Mouse (Mus musculus): ENCODE data around the gene Gdi1. TPM values are rescaled to one million over a fixed set of nuclear protein-coding genes. Genes with fewer than 3 reads are reported as not detected.

Gene Gdi1
- 10 to 100 TPM; 36.3 to 38.9 TPM for total RNA-seq (2021)
- long read RNA-seq, experiment 1, transcript Gdi1-201 (11 exons, 2,666 nt): major isoform, 34 of 45 reads
- long read RNA-seq, experiment 1, partial matches to known transcripts: 2 of 45 reads
- long read RNA-seq, experiment 1, other reads (novel, unspliced or antisense): 8 of 45 reads
- long read RNA-seq, experiment 2, transcript Gdi1-201 (11 exons, 2,666 nt): major isoform, 29 of 33 reads
- long read RNA-seq, experiment 2, partial matches to known transcripts: 0 of 33 reads
- long read RNA-seq, experiment 2, other reads (novel, unspliced or antisense): 4 of 33 reads

DNA sequence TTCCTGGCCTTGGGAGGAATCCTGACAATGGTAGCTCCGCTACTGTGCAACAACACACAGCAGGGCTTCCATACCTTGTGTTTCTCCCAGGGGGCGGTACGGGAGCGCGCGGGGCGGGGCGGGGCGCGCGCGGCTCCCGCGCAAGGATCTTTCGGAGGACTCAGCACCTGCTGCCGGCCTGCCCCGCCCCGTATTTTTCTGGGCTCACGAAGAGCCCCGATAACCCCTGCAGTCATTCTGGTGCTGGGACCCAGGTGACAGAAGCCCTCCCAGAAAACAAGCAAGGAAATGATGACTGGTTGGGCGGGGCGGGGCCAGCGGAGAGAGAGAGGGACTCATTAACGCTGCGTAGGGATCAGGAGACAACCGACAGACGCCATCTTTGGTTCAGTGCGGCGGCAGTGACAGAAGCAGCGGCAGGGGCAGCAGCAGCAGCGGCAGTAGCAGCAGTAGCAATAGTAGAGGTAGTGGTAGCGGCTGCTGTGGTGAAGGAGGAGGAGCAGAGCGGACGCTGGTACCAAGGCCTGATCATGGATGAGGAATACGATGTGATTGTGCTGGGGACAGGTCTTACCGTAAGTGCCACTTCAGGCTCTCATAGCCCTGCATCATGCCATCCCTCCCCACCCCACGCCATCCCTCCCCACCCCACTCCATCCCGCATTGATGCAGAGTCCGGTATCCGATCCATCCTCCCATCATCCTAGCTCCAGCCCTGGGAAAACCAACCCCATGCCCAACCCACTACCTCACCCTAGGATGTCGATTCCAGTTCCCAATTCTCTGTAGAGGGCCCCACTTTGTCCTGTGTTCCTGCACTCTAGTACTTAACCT lies at the start of gene Gdi1:
Gdi1 (plus strand) TSS at position 132 of the 834 bp plus-strand sequence.
- peak; percentile 63 for DNase-seq
- intact Hi-C loops (cut with DNase I; ENCODE audit: low total_unique reads): no loop called here

DNA sequence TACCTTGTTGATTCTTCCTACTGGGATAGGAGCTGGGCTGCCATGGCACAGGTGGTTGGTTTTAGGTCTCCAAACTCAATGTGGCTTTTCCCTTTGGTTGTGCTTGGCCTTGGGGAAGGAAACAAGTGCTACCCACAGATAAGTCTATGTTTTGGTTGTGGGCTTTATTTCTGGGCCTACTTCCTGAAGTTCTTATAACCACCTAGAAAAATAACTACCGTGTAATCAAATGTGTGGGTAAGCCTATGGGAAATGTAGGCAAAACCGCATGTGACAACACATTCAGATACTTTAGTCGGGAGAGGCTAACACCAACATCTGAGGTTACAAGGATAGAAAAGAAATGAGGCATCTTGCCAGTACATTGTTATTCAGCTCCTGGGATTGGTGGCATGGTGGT lies 47.1 kb upstream of the Gdi1 start:
- intact Hi-C loops (cut with DNase I; ENCODE audit: low total_unique reads): no loop called here
- DNase-seq: no peak

DNA sequence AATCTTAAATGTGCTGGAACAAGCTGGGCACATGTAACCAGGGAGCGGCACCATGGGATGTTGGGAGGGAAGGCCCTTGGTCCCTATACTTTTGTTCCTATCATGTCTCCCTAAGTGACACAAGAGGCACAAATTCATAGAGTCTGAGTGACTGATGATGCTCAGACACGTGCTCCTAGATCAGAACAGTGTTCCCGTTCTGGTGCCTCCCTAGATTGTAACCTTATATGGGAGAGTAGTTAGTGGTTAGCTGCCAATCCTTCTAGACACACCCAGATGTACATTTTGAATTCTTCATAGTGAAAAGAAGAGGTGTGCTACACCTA lies 35.1 kb upstream of the Gdi1 start:
- DNase-seq: no peak
- intact Hi-C loops (cut with DNase I; ENCODE audit: low total_unique reads): no loop called here

DNA sequence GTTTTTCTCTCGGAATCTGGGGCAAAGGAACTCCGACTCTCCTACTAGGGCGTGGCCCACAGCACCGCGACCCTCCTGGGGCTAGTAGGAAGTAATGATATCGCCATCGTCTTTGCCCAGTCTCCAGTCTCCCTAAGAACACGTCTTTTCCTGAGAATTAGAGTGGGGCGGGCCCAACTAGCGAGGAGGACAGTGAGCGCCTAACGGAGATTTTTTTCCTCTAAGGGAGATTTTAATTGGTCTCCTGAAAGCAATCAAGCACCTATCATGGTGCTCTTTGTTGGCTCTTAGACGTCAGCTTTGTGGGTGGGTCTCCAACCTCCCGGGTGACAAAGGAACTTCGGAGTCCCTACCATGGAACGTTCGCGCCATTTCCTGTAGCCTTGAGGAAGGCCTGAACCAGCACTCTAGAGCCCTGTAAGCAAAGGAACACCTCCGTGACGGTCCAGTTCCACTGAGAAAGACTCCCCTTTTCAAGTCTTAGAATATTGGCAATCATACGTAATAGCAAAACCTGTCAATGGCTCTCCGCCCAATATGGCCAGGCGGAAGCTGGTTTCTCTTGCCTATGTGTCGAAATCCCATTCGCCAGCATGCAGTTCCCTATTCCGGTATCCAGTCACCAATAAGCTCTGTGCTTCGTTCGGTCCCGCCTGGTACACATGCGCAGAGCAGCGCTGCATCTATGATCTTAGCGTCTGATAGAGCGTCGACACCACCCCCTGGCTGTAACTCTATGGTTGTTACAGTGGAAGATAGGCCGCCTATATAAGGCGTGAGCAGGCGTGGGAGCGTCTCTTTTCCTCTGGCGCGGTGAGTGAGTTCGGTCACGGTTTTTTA lies 34.5 kb upstream of the Gdi1 start, which contains the start of gene Rpl10:
Rpl10 (plus strand) TSS at position 751 of the 840 bp plus-strand sequence.
- peak; percentile 89 for DNase-seq
- intact Hi-C loops (cut with DNase I; ENCODE audit: low total_unique reads): no loop called here

DNA sequence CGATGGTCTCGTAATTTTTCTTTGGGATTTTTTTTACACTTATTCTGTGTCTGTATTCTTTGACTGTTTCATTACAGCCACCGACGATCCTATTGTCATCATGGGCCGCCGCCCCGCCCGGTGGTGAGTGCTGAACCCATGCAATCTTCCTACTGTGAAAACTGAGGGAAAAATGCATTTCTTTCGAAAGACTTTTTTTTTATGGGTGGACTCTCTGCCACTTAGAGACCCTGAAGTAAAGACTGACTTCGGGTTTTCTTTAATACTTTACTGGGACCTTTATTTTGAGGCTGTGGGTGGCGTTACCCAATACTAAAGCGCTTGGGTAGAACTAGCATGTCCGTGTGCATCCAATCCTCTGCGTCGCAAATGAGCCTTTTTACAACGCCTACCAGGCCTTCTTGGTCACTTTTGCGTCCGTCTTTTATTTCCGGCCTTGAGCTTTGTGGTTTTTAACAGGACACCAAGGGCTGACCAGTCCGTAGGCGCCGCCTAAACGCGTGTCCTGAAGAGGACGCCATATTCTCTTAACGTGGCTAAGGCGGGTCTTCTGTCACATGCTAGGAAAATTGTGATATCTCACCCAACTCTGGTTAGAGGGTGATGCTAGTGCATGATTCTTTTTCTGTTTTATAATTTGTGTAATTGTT lies 33.8 kb upstream of the Gdi1 start:
- intact Hi-C loops (cut with DNase I; ENCODE audit: low total_unique reads): no loop called here
- no peak for DNase-seq

DNA sequence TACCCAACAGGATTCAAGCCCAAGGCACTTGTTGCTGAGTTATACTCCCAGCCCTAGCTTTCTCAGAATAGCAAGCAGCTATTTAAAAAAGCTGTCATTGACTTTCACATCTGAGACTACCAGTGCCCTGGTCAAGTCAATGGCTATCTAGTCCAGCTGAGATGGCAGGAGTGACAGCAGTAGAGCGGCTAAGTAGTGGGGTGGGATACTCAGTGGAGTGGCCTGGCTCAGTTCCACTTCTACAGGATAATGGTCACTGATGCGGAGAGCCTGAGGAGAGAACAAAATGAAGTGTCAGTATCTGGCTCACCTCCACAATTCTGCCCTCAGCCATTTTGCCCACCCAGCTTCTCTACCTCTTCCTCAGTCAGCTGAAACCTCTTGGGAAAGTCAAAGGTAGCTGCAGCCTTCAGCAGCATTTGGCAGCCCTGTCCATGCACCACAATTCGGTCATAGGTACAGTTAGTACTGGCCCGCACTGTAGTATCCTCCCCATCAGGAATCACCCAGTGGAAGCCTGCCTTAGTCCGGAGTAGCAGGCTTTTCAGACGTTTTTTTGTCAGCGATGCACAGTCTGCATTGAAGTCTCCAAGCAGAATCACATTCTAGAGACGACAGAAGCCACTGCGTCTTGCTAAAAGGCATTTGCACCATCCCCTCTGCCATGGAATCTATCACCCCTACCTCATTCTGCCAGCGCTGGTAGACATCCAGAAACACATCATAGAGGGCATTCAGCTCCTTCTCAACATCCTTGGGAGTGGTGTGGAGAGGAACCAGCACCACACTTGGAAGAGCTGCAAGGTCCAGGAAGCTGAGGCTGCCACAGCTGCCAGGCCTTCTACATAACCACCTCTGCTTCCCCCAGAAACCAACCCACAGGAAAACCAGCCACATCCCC lies 31.1 kb upstream of the Gdi1 start:
- no peak for DNase-seq
- intact Hi-C loops (cut with DNase I; ENCODE audit: low total_unique reads): no loop called here

DNA sequence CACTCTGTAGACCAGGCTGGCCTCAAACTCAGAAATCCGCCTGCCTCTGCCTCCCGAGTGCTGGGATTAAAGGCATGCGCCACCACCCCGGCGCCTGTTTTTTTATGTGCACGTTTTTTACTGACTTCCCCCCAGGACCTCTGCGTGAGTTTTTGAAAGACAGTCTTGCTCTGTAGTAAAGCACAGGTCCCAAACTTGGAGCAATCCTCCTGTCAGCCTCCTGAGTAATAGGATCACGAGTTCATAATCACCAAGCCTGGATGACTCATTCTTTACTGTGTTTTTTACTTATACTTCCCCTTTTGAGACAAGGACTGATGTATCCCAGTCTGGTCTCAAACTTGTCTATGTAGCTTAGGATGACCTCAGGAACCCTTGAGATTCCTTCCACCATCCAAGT lies 26.9 kb upstream of the Gdi1 start:
- DNase-seq: no peak
- intact Hi-C loops (cut with DNase I; ENCODE audit: low total_unique reads): no loop called here

DNA sequence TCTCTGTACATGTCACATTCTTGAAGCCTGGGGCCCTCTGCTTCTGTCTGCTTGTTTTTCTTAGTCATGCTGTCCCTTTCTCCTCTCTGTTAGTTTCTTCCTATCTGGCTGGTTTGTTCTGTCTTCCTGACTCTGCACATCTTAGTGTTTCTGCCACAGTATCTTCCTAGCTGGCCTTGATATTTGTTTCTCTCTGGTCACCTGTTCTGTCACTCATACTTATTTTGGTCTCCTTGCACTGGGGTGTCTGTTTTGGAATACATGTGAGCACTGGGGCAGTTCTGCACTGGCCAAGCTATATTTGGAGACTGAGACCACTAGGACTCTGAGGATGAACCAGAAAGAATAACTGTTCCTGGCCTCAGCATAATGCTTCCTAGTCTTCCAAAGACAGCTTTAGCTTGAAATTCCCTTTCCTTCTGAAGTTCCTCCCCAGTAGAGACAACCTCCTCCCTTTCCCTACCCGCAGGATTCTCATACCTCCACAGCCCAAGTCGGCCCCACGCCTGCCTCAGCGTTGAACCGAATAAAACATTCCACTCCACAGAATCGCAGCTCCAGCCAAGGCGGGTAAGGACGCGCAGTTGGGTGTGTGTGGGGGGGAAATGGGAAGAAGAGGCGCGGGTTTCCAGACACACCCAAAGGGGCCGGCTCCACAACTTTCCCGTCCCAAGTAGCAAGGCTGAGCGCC lies 23.6 kb upstream of the Gdi1 start:
- intact Hi-C loops (cut with DNase I; ENCODE audit: low total_unique reads): no loop called here
- no peak for DNase-seq

DNA sequence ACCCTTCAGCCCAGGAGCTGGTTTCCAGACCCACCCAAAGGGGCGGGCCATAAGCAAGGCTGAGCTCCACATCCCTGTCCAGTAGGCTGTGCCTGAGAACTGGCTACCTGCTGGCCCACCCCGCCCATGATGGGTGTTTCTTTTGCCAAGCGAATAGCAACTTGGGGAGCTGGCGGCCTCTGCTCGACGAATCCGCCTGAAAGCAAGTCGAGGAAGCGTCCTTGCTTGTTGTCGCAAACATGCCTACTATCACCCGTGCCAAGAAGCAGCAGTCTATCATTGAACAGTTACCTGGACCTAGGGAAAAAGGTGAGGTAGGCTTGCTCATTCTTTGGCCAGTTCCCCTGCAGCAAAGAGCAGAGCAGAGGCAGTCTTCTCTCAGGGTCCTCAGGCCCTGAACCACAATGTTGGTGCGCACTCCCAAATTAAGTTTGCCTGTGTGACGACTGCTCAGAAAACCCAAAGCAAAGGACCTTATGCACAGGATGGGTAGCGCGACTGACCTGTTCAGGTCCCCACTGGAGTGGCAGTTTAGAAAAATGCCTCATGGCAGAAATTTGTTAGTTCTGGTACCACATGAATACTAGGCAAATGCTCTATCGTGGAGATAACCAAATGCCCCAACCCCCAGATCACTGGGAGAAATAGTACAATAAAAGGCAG lies 22.9 kb upstream of the Gdi1 start, which contains the start of the genes Taz and Dnase1l1:
Taz (plus strand) TSS at position 181 of the 663 bp plus-strand sequence.
Dnase1l1 (minus strand) TSS at position 606 of the 663 bp plus-strand sequence.
- intact Hi-C loops (cut with DNase I; ENCODE audit: low total_unique reads): no loop called here
- peak; percentile 82 for DNase-seq

DNA sequence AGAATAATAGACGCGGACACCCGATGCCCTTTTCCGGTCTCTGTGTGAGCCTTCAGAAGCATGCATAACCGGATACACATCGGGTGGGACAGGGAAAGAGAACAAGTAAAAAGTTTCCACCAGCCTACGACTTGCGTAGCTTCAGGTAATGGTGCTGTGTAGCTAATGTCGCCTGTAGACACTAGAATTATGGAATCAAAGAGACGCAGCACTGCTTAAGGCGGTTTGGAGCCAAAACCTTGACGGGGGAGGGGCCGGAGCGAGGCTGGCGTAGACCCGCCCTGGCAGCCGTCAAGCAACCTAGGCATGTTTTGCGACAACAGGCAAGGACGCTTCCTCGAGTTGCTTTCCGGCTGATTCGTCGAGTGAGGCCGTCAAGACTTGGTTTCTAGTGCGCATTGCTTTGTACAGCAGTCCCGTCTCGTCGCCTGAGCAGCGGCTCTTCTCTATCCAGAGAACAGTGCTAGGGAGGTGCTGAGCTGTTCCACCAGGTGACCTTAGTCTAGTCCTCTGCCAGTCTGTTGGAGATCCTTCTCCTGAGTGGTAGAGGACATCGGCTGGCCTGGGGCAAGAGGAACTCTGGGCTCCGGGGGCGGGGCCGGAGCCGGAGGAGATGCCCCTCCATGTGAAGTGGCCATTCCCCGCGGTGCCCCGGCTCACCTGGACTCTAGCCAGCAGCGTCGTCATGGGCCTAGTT lies 22.3 kb upstream of the Gdi1 start:
- intact Hi-C loops (cut with DNase I; ENCODE audit: low total_unique reads): no loop called here
- peak; percentile 85 for DNase-seq

DNA sequence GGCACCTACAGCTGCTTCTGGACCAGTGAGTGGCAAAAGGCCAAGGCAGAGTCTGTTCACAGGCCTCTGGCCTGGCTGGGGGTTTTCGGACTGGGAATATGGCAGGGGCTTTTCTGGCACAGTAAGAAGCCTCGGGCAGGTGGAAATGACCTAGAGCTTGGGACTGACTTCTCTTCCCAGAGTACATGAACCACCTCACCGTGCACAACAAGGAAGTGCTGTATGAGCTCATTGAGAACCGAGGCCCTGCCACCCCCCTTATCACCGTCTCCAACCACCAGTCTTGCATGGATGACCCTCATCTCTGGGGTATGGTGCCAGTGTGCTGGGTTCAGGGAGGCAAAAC lies 21.7 kb upstream of the Gdi1 start:
- no peak for DNase-seq
- intact Hi-C loops (cut with DNase I; ENCODE audit: low total_unique reads): no loop called here

DNA sequence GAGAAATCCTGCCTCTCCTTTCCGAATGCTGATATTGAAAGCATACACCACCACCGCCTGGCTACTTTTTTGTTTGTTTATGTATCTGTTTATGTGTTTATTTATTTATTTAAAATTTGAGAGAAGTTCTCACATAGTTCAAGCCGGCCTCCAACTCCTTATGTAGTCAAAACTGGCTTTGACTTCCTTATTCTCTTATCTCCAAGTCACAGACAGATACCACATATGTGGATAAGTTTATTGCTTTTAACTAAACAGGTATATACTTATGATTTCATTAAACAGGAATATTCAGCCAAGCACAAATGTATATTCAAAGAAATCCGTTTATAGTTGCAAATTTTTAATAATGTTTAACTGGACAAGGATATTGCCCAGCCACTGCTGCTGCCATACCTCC lies 11.4 kb upstream of the Gdi1 start:
- intact Hi-C loops (cut with DNase I; ENCODE audit: low total_unique reads): no loop called here

DNA sequence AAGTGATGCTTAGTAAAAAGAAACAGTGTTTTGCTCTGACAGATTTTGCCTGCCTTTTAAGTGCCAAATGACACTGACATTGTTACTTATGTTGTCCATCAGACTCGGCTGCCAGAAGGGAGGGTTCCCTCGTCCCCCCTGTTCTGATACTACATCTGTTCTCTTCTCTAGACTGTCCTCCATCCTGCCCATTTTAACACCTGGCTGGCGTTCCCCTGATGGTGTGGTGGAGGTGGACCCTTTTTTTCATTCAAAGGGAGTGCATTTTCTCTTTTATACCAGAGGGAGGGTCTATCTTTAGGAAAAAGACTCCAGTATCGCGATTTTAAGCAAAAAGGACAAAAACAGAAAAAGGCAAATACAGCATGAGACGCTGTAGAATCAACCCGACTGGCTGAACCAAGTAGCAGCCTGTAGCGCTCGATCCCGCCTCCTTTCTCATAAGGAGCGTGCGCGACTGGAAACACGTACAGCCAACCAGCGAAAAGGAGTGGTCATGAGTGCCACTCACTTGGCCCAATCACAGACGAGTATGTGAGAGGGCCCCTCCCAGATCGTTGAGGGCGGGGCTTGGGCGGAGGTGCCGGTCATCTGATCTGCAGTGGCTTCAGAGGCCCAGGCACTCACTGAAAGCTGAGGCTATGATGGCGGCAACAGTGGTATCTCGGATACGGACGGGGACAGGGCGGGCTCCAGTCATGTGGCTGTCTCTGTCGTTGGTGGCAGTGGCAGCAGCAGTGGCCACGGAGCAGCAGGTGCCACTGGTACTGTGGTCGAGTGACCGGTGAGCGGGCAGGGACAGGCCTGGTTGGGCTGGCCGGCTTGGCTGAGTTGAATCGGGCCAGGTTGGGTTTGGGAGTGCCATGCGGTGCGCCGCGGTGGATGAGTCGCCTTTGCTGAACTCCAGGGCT lies 8.0 kb upstream of the Gdi1 start, which contains the start of gene Atp6ap1:
Atp6ap1 (plus strand) TSS at position 560 of the 911 bp plus-strand sequence.
- DNase-seq: peak; percentile 91
- intact Hi-C loops (cut with DNase I; ENCODE audit: low total_unique reads): no loop called here

More for the DNA sequence above, 11.4 kb upstream of the Gdi1 start:
- no peak for DNase-seq

DNA sequence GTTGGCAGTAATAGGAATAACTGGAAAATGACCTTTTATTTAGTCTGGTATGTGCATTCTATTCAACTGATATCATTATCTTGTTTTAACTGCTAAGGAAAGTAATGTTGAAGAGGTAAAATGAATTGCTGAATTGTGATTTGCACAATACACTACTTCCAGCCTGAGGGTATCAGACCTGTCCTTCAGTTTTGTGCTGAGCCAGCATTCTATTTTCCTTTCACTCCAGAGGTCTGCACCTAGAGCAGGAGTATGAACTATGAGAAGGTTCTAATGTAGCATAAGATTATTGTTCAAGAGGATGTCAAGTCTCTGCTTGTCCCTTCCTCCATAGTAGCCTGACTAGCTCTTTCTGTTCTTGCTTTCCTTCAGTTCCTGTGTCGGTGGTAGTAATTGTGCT lies 6.5 kb upstream of the Gdi1 start:
- DNase-seq: no peak
- intact Hi-C loops (cut with DNase I; ENCODE audit: low total_unique reads): no loop called here

DNA sequence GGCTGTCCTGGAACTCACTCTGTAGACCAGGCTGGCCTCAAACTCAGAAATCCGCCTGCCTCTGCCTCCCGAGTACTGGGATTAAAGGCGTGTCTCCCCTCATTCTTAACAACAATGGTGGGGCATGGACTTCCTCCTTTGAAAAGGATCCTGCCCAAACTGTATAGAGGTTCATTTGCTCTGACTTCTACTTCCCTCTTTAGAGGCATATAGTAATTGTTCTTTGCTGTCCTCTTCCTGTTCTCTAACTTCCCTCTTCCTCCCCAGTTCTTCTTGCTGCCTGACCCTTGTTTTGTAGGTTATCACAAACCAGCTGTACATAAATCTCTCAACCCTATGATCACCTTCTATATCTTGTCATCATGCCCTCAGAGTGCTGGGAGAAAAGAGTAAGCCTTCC lies 5.1 kb upstream of the Gdi1 start:
- DNase-seq: no peak
- intact Hi-C loops (cut with DNase I; ENCODE audit: low total_unique reads): no loop called here

Data from gastrocnemius, postnatal 14 days (tissue).